Mouse (Mus musculus) ES-Bruce4 (cell line): ENCODE measurements around the gene Slc25a28.

Experiments used
- CTCF ChIP-seq: IDR thresholded peaks from one replicate; pipeline ENCODE4 v1.8.1; 2011; ENCODE audit warnings: low read depth, low read length
- POLR2A ChIP-seq: IDR thresholded peaks from one replicate; pipeline ENCODE4 v1.8.1; 2011; ENCODE audit warnings: low read length; ENCODE audit not compliant: insufficient read depth

DNA sequence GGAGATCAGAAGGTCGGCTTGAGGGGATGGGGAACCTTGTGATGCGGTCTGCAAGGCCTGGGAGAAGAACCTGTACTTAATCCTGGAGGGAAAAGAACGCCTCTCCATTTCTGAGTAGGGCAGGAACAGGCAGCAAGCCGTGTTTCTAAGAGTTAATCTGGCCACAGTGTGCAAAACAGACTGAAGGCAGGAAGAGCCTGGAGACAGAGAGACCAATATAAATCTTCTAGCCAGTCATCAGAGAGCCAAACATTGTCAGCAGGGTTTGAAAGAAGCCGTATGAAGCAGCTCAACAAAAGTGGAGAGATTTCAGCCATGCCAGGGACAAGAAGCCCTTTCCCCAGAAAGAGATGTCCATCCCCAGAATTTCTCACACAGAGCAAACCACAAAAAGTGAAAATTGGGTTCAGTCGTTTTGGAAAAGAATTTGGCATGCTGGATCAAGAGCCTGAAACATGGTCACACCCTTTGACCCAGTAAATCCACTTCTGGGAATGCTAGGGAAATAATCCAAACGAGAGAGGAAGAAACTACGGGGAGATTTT lies 23.4 kb downstream of the Slc25a28 start:
- TF ChIP-seq POLR2A = no peak
- TF ChIP-seq CTCF = no peak
